Mouse (Mus musculus): ENCODE results near the gene Tubb4b. TPM values are rescaled to one million over a fixed set of nuclear protein-coding genes. Genes with fewer than 3 reads are reported as not detected.

Gene Tubb4b
- polyA plus RNA-seq, 1 experiment = 647 TPM

GRCm38 (mm10) chr2:25203631-25204214 is 20.8 kb downstream of the Tubb4b start:
- no peak for DNase-seq
- H3K4me1 ChIP-seq (ENCODE audit: control insufficient read depth, insufficient read depth, low read length) = no peaks in the 10 kb centered on the region; the same call in 1 of the 2 replicates
- TF ChIP-seq POLR2A (IDR thresholded peaks at IDR 0.05; ENCODE audit: borderline replicate concordance, insufficient read depth, low read length) = no peak
- no peak for TF ChIP-seq CTCF (IDR thresholded peaks at IDR 0.05; ENCODE audit: borderline replicate concordance, insufficient read depth, low read depth, low read length)
- 52% methylated on average over 4 of the region's 4 CpGs for WGBS
- no peak overlapping the region for H3K4me3 ChIP-seq (replicated peaks; ENCODE audit: insufficient read depth, low read depth, low read length)
- H3K27me3 ChIP-seq (ENCODE audit: control insufficient read depth, insufficient read depth, low read length) = no peaks in the 10 kb centered on the region
- no peak overlapping the region for H3K27ac ChIP-seq (ENCODE audit: insufficient read depth, low read length)

DNA sequence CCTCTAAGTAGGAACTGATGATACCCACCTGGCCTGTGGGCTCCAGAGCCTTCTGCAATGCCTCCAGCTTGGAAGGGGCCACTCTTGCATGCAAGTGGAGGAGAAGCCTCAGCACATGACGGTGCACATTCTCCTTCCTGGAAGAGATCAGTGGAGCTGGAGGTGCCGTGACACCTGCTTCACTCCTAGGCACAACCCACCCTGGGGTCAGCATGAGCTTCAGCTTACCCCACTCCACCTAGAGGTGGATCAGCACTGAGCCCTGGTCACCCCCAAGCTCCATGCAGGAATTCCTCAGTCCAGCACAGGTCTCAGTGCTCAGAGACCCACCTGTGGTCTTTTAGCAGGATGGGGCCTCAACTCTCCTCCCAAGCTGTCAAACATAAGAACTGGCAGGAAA is 23.9 kb downstream of the Tubb4b start:
- WGBS = 93% methylated on average over 2 of the region's 2 CpGs

DNA sequence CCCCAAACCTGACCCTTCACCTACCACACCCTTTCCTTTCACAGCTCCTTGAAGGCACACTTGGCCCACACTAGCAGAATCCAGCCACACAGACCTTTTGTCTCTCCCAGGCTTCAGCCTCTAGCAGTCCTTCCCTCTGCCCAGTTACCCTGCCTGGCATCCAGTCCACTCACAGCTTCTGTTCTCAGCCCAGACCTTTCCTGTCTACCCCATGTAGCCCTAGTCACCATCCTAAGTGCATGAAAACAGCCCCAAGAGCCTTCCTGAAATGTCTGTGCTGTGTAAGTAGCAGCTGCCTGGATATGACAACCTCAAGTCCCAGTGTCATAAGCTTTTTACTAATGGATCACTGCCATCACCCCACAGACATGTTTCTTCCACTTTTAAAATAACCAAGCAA is 26.6 kb downstream of the Tubb4b start:
- no peak for DNase-seq
- no peak overlapping the region for H3K4me3 ChIP-seq (replicated peaks; ENCODE audit: insufficient read depth, low read depth, low read length)
- H3K27ac ChIP-seq (ENCODE audit: insufficient read depth, low read length) = no peak overlapping the region
- TF ChIP-seq CTCF (IDR thresholded peaks at IDR 0.05; ENCODE audit: borderline replicate concordance, insufficient read depth, low read depth, low read length) (no peak), POLR2A (IDR thresholded peaks at IDR 0.05; ENCODE audit: borderline replicate concordance, insufficient read depth, low read length) (no peak)
- no peaks in the 10 kb centered on the region for H3K27me3 ChIP-seq (ENCODE audit: control insufficient read depth, insufficient read depth, low read length)
- H3K4me1 ChIP-seq (ENCODE audit: control insufficient read depth, insufficient read depth, low read length) = peaks cover 3% of the 10 kb centered on the region; the same call in 1 of the 2 replicates

More for the DNA sequence above, 23.9 kb downstream of the Tubb4b start:
- H3K4me3 ChIP-seq (replicated peaks; ENCODE audit: insufficient read depth, low read depth, low read length) = no peak overlapping the region
- H3K27me3 ChIP-seq (ENCODE audit: control insufficient read depth, insufficient read depth, low read length) = no peaks in the 10 kb centered on the region
- TF ChIP-seq CTCF (IDR thresholded peaks at IDR 0.05; ENCODE audit: borderline replicate concordance, insufficient read depth, low read depth, low read length) = no peak
- no peak for TF ChIP-seq POLR2A (IDR thresholded peaks at IDR 0.05; ENCODE audit: borderline replicate concordance, insufficient read depth, low read length)
- no peaks in the 10 kb centered on the region for H3K4me1 ChIP-seq (ENCODE audit: control insufficient read depth, insufficient read depth, low read length)
- no peak for DNase-seq
- H3K27ac ChIP-seq (ENCODE audit: insufficient read depth, low read length) = no peak overlapping the region

DNA sequence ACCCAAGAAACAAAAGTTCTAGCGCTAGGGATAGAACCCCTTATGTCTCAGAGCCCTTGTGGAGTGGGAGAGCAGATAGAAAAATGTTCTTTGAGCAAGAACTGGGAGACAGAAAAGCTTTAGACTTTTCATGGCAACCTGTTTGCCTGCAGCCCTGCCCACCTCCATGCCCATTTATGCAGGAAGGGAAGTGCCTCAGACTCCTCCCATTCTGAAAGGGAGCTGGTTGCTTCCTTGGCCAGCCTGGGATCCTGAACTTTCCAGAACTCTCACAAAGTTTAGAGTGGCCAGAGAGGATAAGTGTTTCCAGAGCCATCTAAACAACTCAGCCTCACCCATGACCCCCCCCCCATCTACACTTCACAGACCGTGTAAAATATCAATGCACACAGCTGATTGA is 27.3 kb downstream of the Tubb4b start:
- no peak overlapping the region for H3K4me3 ChIP-seq (replicated peaks; ENCODE audit: insufficient read depth, low read depth, low read length)
- DNase-seq = no peak
- 37% methylated on average over 2 of the region's 2 CpGs for WGBS
- peaks cover 3% of the 10 kb centered on the region; the same call in 1 of the 2 replicates for H3K4me1 ChIP-seq (ENCODE audit: control insufficient read depth, insufficient read depth, low read length)
- H3K27ac ChIP-seq (ENCODE audit: insufficient read depth, low read length) = no peak overlapping the region
- H3K27me3 ChIP-seq (ENCODE audit: control insufficient read depth, insufficient read depth, low read length) = no peaks in the 10 kb centered on the region
- no peak for TF ChIP-seq CTCF (IDR thresholded peaks at IDR 0.05; ENCODE audit: borderline replicate concordance, insufficient read depth, low read depth, low read length)
- no peak for TF ChIP-seq POLR2A (IDR thresholded peaks at IDR 0.05; ENCODE audit: borderline replicate concordance, insufficient read depth, low read length)

DNA sequence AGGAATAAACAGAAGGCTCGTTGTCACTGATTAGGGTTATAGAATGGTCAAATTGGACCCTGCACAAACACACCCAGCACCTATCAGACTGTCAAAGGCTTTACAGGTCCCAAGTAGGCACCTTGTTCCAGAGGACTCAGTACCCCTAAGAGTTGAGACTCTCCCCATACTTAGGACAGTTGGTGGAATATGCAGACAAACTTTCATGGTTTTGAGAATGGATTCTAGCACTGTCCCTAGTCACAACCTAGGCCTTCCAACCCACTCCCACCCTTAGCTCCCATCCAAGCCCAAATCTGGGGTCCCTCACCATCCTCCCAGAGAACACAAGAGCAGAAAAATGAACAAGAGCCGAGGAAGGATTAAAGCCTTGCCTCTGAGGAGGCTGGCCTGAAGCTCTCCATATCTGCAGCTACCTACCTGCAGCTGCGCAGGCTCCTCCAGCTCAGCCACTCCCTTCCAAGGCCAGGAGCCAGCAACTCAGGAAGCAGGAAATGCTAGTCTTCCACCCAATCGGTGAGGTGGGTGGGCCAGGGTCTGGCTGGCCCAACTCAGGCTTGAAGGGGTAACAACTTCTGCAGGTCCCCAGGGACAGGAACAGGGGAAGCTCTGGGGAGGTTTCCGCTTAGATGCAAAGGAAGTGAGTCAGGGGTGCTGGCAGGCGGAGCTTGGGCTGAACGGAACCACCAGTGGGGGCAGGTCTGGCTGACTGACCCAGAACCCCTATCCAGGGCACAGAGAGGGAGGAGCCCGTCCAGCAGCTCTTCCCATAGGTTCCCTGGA is 28.1 kb downstream of the Tubb4b start, which contains the start of gene Tor4a:
Gene Tor4a (minus strand): TSS at position 715 of the 783 bp plus-strand sequence.
- Histone ChIP-seq H3K4me1 (ENCODE audit: control insufficient read depth, insufficient read depth, low read length) (peaks cover 3% of the 10 kb centered on the region; the same call in 1 of the 2 replicates), H3K27me3 (ENCODE audit: control insufficient read depth, insufficient read depth, low read length) (no peaks in the 10 kb centered on the region), H3K27ac (ENCODE audit: insufficient read depth, low read length) (no peak within 1 kb of the TSS), H3K4me3 (replicated peaks; ENCODE audit: insufficient read depth, low read depth, low read length) (no peak within 1 kb of the TSS)
- TF ChIP-seq CTCF (IDR thresholded peaks at IDR 0.05; ENCODE audit: borderline replicate concordance, insufficient read depth, low read depth, low read length) (no peak), POLR2A (IDR thresholded peaks at IDR 0.05; ENCODE audit: borderline replicate concordance, insufficient read depth, low read length) (no peak)
- DNase-seq = no peak
- WGBS = 27% methylated on average over 8 of the region's 8 CpGs

- Histone ChIP-seq H3K4me1 (ENCODE audit: control insufficient read depth, insufficient read depth, low read length) (peaks cover 3% of the 10 kb centered on the region; the same call in 1 of the 2 replicates), H3K27me3 (ENCODE audit: control insufficient read depth, insufficient read depth, low read length) (no peaks in the 10 kb centered on the region), H3K27ac (ENCODE audit: insufficient read depth, low read length) (no peak overlapping the region), H3K4me3 (replicated peaks; ENCODE audit: insufficient read depth, low read depth, low read length) (no peak overlapping the region)
- TF ChIP-seq POLR2A (IDR thresholded peaks at IDR 0.05; ENCODE audit: borderline replicate concordance, insufficient read depth, low read length) = no peak
- TF ChIP-seq CTCF (IDR thresholded peaks at IDR 0.05; ENCODE audit: borderline replicate concordance, insufficient read depth, low read depth, low read length) = no peak
- WGBS = 28% methylated on average over 55 of the region's 55 CpGs
- no peak for DNase-seq
These were observed 29.0 kb downstream of the Tubb4b start for GRCm38 (mm10) chr2:25195211-25196156.

- H3K27ac ChIP-seq (ENCODE audit: insufficient read depth, low read length) = no peak overlapping the region
- no peaks in the 10 kb centered on the region for H3K27me3 ChIP-seq (ENCODE audit: control insufficient read depth, insufficient read depth, low read length)
- peaks cover 3% of the 10 kb centered on the region; the same call in 1 of the 2 replicates for H3K4me1 ChIP-seq (ENCODE audit: control insufficient read depth, insufficient read depth, low read length)
- DNase-seq = no peak
- TF ChIP-seq POLR2A (IDR thresholded peaks at IDR 0.05; ENCODE audit: borderline replicate concordance, insufficient read depth, low read length) (no peak), CTCF (IDR thresholded peaks at IDR 0.05; ENCODE audit: borderline replicate concordance, insufficient read depth, low read depth, low read length) (no peak)
- H3K4me3 ChIP-seq (replicated peaks; ENCODE audit: insufficient read depth, low read depth, low read length) = no peak overlapping the region
- WGBS = 83% methylated on average over 17 of the region's 17 CpGs
These were observed 29.9 kb downstream of the Tubb4b start for GRCm38 (mm10) chr2:25194486-25195171.

All from cerebellum, adult 2 months (tissue).